Mouse (Mus musculus) neural tube, embryonic 15.5 days (tissue): ENCODE measurements at regions not wholly inside any gene's neighbourhood (a gene's known extent, or its start where the extent isn't known, plus 50 kb on each side); places are given as distances from the start of the nearest gene placed in this dataset.

Experiments used
- ATAC-seq: fragments of 200-750 bp; cut with Nextera tagmentation; 2 replicates; pipeline ENCODE4 v1.8.0; 2017; ENCODE audit warnings: mild to moderate bottlenecking, moderate TSS enrichment, moderate library complexity; ENCODE audit not compliant: low FRiP score
- H3K27ac ChIP-seq: fragments of 300-500 bp; sonication (generic); replicated peaks from 2 replicates; pipeline ENCODE4 v1.5.1; 2015; ENCODE audit warnings: mild to moderate bottlenecking, inconsistent platforms
- H3K27me3 ChIP-seq: fragments of 300-500 bp; sonication (generic); replicated peaks from 2 replicates; pipeline ENCODE4 v1.6.1; 2015; ENCODE audit warnings: inconsistent platforms
- H3K36me3 ChIP-seq: fragments of 300-500 bp; sonication (generic); 2 replicates; pipeline ENCODE4 v1.6.1; 2015; ENCODE audit warnings: inconsistent platforms
- H3K4me1 ChIP-seq: fragments of 300-500 bp; sonication (generic); 2 replicates; pipeline ENCODE4 v1.6.1; 2015; ENCODE audit warnings: inconsistent platforms
- H3K4me2 ChIP-seq: fragments of 300-500 bp; sonication (generic); 2 replicates; pipeline ENCODE4 v1.6.1; 2015; ENCODE audit warnings: inconsistent platforms, mild to moderate bottlenecking, moderate library complexity
- H3K4me3 ChIP-seq: fragments of 300-500 bp; sonication (generic); replicated peaks from 2 replicates; pipeline ENCODE4 v1.5.1; 2015; ENCODE audit warnings: mild to moderate bottlenecking, inconsistent platforms
- H3K9ac ChIP-seq: fragments of 300-500 bp; sonication (generic); replicated peaks from 2 replicates; pipeline ENCODE4 v1.6.1; 2015; ENCODE audit warnings: mild to moderate bottlenecking, inconsistent platforms
- H3K9me3 ChIP-seq: fragments of 300-500 bp; sonication (generic); replicated peaks from 2 replicates; pipeline ENCODE4 v1.6.1; 2016; ENCODE audit warnings: inconsistent platforms
- WGBS: fragments of 180-500 bp; shearing (Covaris S2); methylation state at CpG from one replicate; pipeline ENCODE4 v1.1.7; 2015; ENCODE audit warnings: mixed read lengths; 5-methylcytosine and 5-hydroxymethylcytosine counted together

DNA sequence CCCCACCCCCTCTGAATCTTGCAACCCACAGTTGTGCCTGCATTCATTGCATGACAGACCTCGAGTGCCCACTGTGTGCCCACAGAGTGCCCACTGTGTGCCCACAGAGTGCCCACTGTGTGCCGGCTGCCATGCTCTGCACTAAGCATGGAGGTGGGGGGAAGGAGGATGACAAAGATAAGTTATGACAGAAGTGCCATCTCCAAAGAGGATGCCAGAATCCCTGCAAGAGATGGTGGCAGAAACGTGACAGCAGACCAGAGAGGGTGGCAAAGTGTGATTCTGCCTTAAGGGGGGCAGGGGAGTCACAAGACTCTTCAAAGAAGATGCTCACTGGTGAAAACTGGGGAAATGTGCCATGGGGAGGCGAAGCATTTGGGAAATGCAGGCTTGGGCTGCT is 427.8 kb downstream of the Cd83 start:
- Histone ChIP-seq H3K27ac (no peak overlapping the region), H3K4me1 (peaks cover 23% of the 10 kb centered on the region)
- no peak for ATAC-seq

DNA sequence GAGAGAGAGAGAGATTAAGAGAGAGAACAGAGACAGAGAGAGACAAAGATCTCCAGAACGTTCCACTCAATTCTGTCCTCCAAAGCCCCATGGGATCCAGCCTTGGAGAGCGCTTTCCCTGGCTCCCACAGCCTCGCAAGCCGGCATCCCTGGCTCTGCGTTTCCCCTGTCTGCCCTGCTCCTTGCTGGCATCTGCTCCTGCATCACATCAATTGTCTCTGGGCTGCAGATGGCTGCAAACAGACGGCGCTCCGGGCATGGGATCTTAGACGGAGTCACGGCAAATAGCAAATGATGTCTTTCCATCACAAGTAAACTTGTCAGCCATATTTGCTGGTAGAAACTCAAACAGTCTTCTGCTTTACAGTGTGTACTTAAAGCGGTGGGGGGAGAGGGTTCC is 428.4 kb downstream of the Cd83 start:
- Histone ChIP-seq H3K36me3 (no peaks in the 10 kb centered on the region), H3K9ac (no peak overlapping the region), H3K27me3 (0 out of 2 replicates have a peak, but pooled peaks cover 4% of the 10 kb centered on the region), H3K4me3 (no peak overlapping the region), H3K4me1 (peaks cover 23% of the 10 kb centered on the region), H3K27ac (no peak overlapping the region), H3K9me3 (no peaks in the 10 kb centered on the region), H3K4me2 (no peak overlapping the region)
- 36% methylated on average over 11 of the region's 11 CpGs for WGBS
- no peak for ATAC-seq

More for the DNA sequence above, 427.8 kb downstream of the Cd83 start:
- Histone ChIP-seq H3K4me2 (no peak overlapping the region), H3K27me3 (0 out of 2 replicates have a peak, but pooled peaks cover 6% of the 10 kb centered on the region), H3K4me3 (no peak overlapping the region), H3K9me3 (no peaks in the 10 kb centered on the region), H3K36me3 (no peaks in the 10 kb centered on the region), H3K9ac (no peak overlapping the region)
- 66% methylated on average over 4 of the region's 4 CpGs for WGBS

GRCm38 (mm10) chr13:44218266-44218665 is 433.7 kb downstream of the Cd83 start:
- no peaks in the 10 kb centered on the region for H3K9me3 ChIP-seq
- H3K27me3 ChIP-seq = no peaks in the 10 kb centered on the region
- no peaks in the 10 kb centered on the region for H3K36me3 ChIP-seq
- H3K4me3 ChIP-seq = no peak overlapping the region
- no peak overlapping the region for H3K4me2 ChIP-seq
- H3K27ac ChIP-seq = no peak overlapping the region
- ATAC-seq = no peak
- no peaks in the 10 kb centered on the region; the same call in 1 of the 2 replicates for H3K4me1 ChIP-seq
- H3K9ac ChIP-seq = no peak overlapping the region
- WGBS = 19% methylated on average over 8 of the region's 8 CpGs

GRCm38 (mm10) chr13:44221721-44222120 is 437.1 kb downstream of the Cd83 start:
- no peaks in the 10 kb centered on the region; the same call in 1 of the 2 replicates for H3K4me1 ChIP-seq
- no peak for ATAC-seq
- 24% methylated on average over 5 of the region's 5 CpGs for WGBS
- no peak overlapping the region for H3K9ac ChIP-seq
- no peaks in the 10 kb centered on the region for H3K36me3 ChIP-seq
- H3K4me2 ChIP-seq = no peak overlapping the region
- H3K27me3 ChIP-seq = no peaks in the 10 kb centered on the region
- H3K4me3 ChIP-seq = no peak overlapping the region
- no peak overlapping the region for H3K27ac ChIP-seq
- no peaks in the 10 kb centered on the region for H3K9me3 ChIP-seq

DNA sequence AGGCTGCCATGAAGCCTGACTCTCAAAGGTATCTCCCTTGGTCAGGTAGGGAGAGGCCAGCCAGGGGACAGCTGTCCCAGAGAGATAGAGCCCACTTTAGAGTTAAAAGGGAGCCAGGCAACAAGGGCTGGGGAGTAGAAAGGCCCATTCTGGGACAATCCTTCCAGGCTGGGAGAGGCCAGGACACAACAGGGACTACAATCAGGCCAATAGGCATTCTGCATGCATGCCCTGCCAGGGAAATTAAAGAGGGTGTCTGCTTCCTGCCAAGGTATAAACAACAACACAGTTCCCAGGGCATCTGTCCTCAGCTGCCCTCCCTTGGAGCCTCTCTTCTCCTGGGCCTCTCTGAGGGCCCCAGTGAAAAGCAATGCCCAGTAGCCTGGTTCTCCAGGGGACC is 437.8 kb downstream of the Cd83 start:
- ATAC-seq = no peak
- Histone ChIP-seq H3K27ac (no peak overlapping the region), H3K9ac (no peak overlapping the region), H3K4me3 (no peak overlapping the region), H3K4me2 (no peak overlapping the region), H3K4me1 (peaks cover under 1% of the 10 kb centered on the region), H3K27me3 (no peaks in the 10 kb centered on the region), H3K9me3 (no peaks in the 10 kb centered on the region), H3K36me3 (no peaks in the 10 kb centered on the region)

DNA sequence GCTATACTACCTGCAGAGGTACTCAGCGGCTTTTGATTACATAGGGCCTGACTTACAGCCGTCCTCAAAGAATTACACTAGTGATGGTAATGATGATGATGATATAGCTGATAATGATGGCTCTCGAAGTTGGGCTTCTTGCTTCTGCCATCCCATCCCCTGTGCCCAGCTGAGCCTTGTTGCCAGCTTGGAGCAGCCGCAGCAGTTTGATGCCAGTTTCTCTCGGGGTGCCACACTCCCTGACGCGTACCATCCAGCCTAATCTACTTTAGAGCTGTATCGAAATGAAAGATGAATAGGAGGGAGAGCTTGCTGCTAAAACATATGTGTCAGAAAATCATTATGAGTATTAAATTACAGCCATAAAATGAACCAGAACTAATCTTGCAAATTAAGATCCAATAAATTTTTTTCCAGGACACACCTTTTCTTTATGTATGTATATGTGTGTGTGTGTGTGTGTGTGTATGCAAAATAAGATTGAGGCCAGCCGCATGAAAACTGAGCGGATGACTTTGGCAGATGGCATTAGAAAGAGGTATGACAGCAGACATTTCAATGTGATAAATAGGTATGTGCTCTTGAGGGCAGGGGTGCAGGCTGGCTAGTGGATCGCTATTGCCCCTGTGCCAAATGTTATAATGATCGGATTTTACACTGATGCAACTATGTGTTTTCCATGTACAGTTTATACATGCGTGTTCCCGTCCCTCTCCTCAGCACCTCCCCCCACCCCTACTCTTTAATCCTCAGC is 443.3 kb downstream of the Cd83 start:
- Histone ChIP-seq H3K4me3 (no peak overlapping the region), H3K36me3 (no peaks in the 10 kb centered on the region), H3K27me3 (no peaks in the 10 kb centered on the region), H3K4me2 (no peak overlapping the region), H3K4me1 (peaks cover 23% of the 10 kb centered on the region), H3K27ac (no peak overlapping the region), H3K9me3 (no peaks in the 10 kb centered on the region), H3K9ac (no peak overlapping the region)
- WGBS = 33% methylated on average over 14 of the region's 14 CpGs
- no peak for ATAC-seq

GRCm38 (mm10) chr13:44228540-44229135 is 444.1 kb downstream of the Cd83 start:
- no peak for ATAC-seq
- no peak overlapping the region for H3K9ac ChIP-seq
- H3K4me1 ChIP-seq = peaks cover 23% of the 10 kb centered on the region
- 9% methylated on average over 16 of the region's 16 CpGs for WGBS
- no peak overlapping the region for H3K27ac ChIP-seq
- no peaks in the 10 kb centered on the region for H3K27me3 ChIP-seq
- H3K9me3 ChIP-seq = no peaks in the 10 kb centered on the region
- H3K36me3 ChIP-seq = no peaks in the 10 kb centered on the region
- no peak overlapping the region for H3K4me3 ChIP-seq
- H3K4me2 ChIP-seq = peak overlapping the region; percentile 24

DNA sequence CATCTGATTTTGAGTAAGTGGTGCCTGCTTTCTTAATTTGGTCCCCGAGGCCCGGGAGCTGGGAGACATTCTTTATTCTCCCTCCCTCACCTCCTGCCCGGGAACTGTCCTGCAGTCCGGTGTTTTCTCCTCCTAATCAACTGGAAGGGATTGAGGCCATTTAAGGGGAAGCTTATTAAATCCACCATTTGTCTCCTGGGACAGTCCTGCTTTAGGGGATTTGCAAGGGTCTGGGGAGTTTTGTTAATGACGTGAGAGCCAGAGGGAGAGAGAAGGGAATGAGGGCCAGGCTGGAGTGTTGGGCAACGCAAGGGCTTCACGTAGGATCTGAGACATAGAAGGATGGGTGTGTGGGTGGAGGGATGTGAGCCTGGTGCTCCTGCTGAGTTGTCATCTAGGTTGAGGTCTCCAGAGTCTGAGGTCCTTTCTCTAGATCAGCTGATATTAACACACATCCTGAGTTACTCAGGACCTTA is 444.6 kb downstream of the Cd83 start:
- WGBS = 7% methylated on average over 7 of the region's 7 CpGs
- Histone ChIP-seq H3K27ac (no peak overlapping the region), H3K9ac (no peak overlapping the region), H3K4me3 (no peak overlapping the region), H3K4me1 (peaks cover 23% of the 10 kb centered on the region), H3K9me3 (no peaks in the 10 kb centered on the region), H3K4me2 (peak overlapping the region; percentile 24), H3K36me3 (no peaks in the 10 kb centered on the region), H3K27me3 (0 out of 2 replicates have a peak, but pooled peaks cover under 1% of the 10 kb centered on the region)
- ATAC-seq = no peak

DNA sequence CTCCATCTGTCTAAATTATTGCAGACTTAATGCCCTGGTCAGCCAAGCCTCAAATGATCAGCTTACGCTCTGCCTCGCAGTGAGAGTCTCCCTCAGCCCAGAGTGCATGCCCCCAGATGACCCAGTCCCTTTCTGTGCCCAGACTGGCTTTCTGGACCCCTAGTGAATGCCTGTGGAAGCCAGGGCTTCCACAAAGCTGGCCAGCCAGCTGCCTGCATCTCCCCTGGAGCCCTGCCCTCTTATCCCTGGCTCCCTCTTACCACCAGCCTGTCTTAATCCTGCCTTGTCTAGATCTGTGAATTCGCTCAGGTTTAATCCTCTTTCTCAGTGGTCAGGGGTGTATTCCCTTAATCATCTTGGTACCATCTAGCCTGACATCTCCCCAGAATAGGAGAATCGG is 446.8 kb downstream of the Cd83 start:
- Histone ChIP-seq H3K9ac (no peak overlapping the region), H3K4me2 (no peak overlapping the region), H3K27ac (no peak overlapping the region), H3K9me3 (no peaks in the 10 kb centered on the region), H3K27me3 (0 out of 2 replicates have a peak, but pooled peaks cover 5% of the 10 kb centered on the region), H3K4me3 (no peak overlapping the region), H3K36me3 (no peaks in the 10 kb centered on the region), H3K4me1 (peaks cover 23% of the 10 kb centered on the region)
- WGBS = 70% methylated on average over 4 of the region's 4 CpGs
- ATAC-seq = no peak

- 31% methylated on average over 18 of the region's 18 CpGs for whole genome bisulfite sequencing
Measured at GRCm38 (mm10) chr13:44231868-44232715, 447.5 kb downstream of the Cd83 start.

GRCm38 (mm10) chr13:44232716-44233051 is 448.1 kb downstream of the Cd83 start:
- no peak overlapping the region for H3K4me3 ChIP-seq
- H3K36me3 ChIP-seq = no peaks in the 10 kb centered on the region
- H3K4me1 ChIP-seq = peaks cover 19% of the 10 kb centered on the region
- no peak overlapping the region for H3K27ac ChIP-seq
- 0 out of 2 replicates have a peak, but pooled peaks cover 5% of the 10 kb centered on the region for H3K27me3 ChIP-seq
- no peak overlapping the region for H3K9ac ChIP-seq
- no peak overlapping the region for H3K4me2 ChIP-seq
- no peak for ATAC-seq
- WGBS = 70% methylated on average over 6 of the region's 6 CpGs
- no peaks in the 10 kb centered on the region for H3K9me3 ChIP-seq

More at GRCm38 (mm10) chr13:44231868-44232715, 447.5 kb downstream of the Cd83 start:
- H3K27ac ChIP-seq = no peak overlapping the region
- ATAC-seq = no peak
- peaks cover 23% of the 10 kb centered on the region for H3K4me1 ChIP-seq
- 0 out of 2 replicates have a peak, but pooled peaks cover 5% of the 10 kb centered on the region for H3K27me3 ChIP-seq
- H3K36me3 ChIP-seq = no peaks in the 10 kb centered on the region
- no peak overlapping the region for H3K4me3 ChIP-seq
- no peak overlapping the region for H3K9ac ChIP-seq
- no peaks in the 10 kb centered on the region for H3K9me3 ChIP-seq
- H3K4me2 ChIP-seq = no peak overlapping the region
